Mouse (Mus musculus): ENCODE data around the gene Smim6.

Gene Smim6

DNA sequence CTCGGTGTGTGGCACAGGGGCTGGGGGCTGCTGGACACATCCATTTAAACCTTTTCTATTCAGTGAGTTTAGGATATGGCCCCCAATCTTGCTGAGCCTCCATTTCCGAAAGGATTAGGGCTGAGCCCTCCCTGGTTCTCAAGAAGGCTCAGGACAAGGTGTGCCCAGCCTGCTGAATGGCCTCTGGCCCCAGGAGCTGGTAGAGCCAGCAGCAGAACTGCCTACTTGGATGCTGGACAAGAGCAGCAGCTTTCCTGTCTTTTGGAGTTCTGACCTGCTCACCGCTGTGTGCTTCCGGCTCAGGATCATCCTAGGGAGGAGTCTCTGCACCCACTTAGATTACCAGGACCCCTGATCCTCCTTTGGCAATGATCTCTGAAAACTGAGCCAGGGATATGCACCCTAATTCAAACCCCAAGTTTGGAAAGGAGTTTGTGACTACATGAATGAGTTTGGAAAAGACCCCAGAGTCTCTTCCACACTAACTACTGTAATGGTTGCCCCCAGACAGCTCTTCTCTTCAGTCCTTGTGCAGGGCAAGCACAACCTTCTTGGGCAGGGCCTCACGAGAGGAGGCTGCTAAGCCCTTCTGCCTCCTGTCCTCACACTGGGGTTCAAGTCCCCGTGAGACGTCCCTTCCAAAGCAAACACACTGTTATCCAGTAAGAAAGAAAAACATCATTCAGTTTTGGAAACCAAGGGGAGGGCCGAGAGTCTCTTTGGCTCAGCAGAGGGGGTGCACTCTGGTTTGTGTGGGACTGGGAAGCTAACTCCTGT is 11.1 kb upstream of the Smim6 start:
- DNase-seq (ENCODE audit: low read depth) = no peak

- DNase-seq (ENCODE audit: low read depth) = no peak
These were observed 10.3 kb upstream of the Smim6 start for GRCm38 (mm10) chr11:115901338-115902161.

DNA sequence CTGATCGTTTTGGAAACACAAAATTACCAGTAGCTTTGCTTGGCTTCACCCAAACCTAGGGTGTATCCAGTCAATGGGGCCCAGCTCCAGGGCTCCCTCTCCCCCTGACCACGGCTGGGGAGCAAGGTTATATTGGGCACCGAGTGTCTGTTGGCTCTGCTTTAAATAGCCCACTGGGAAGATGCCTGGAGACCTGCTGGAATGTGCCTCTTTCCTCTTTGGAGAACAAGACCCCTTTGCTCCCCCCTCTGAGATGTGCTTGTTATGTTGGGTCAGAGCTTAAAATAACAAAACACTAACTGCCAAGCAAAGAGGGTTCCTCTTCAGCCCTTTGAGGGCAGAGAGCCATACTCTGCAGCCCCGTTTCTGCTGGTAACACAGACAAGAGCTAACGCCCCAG is 9.6 kb upstream of the Smim6 start:
- no peak for DNase-seq (ENCODE audit: low read depth)

DNA sequence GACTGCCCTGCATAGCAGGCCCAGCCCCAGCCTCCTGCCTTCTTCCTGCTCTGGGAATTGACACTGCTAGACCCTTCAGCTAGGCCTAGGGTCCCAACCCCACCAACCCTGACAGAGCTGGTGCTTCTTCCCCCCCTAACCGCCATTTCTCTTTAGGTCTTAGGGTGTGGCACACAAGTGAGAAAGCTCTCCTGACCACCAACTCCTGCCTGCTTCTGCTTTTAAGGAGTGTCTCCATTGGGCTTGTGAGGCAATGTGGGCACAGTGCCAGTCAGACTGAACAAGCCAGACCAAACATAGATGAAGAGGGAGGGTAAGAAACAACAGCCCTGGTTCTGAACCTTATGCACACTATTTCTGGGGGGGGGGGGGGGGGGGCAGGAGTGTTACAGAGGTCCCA is 9.0 kb upstream of the Smim6 start:
- no peak for DNase-seq (ENCODE audit: low read depth)

- DNase-seq (ENCODE audit: low read depth) = no peak
These were observed 8.2 kb upstream of the Smim6 start for GRCm38 (mm10) chr11:115903384-115904230.

- no peak for DNase-seq (ENCODE audit: low read depth)
These were observed 7.4 kb upstream of the Smim6 start for GRCm38 (mm10) chr11:115904231-115904955.

DNA sequence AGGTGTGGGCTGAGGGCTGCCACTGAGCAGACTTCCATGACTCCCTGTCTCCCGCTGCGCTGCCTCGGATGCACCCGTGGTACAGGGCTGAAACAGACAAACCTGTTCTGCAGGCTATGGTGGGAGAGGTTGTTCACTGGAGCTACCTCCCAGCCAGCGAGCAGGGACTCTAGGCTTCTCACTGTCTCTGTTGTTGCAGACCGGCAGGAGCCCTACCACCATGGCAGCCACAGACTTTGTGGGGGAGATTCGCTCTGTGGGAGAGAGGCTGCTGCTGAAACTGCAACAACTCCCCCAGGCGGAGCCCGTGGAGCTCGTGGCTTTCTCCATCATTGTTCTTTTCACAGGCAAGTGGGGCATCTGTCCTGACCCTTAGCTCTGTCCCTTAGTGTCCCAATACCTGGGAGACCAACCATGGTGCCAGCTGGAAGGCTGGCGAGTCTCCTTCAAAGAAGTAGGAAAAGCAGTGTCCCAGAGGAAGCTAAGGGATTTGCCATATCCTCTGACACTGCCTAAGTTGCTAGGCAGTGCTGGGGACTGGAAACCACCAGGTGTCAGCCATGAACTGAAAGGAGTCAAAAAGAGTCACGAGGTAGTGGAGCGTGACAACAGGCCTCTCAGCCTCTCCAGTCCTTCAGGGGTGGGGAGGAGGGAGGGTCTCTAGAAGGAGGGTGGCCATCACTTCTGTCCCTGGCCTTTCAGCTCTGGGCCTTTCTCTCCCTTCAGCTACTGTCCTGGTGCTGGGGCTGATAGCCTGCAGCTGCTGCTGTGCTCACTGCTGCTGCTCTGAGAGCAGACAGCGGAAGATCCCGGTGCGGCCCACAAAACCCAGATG is 6.6 kb upstream of the Smim6 start:
- DNase-seq (ENCODE audit: low read depth) = no peak

DNA sequence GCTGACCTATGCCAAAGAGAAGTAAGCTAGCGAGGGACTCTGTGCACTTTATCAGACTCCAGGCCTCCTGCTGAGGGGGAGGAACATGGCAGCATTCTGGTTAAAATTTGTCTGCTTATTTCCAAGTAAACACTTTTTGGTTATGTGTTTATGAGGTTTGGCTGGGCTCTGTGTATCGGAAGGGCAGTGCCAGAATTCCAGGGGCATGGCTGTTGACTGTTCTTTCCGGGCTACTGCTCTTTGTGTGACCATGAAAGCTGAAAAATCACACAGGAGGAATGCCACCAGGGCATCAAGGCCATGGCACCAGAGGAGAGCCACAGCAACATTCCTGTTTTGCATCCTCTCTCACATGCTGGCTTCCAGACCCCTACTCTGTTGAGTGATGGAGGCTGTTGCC is 5.7 kb upstream of the Smim6 start:
- no peak for DNase-seq (ENCODE audit: low read depth)

DNA sequence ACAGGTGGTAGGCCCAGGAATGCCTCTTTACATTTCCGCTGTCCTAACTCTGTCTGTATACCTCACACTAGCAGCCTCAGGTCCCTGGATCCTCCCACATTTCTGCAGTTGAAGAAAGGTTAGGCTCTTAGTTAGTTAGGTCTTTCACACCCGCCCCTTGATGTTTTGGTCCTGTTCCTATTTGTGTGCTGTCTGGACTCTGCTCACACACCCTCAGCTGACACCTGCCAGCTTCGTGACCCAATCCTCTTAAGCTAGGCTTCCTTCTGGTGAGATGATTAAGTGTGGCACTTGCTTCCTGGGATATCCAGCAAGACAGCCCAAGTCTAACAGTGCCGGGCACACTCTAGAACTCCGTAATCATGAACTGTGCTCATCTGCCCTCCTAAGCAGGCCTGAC is 5.3 kb upstream of the Smim6 start:
- DNase-seq (ENCODE audit: low read depth) = no peak

DNA sequence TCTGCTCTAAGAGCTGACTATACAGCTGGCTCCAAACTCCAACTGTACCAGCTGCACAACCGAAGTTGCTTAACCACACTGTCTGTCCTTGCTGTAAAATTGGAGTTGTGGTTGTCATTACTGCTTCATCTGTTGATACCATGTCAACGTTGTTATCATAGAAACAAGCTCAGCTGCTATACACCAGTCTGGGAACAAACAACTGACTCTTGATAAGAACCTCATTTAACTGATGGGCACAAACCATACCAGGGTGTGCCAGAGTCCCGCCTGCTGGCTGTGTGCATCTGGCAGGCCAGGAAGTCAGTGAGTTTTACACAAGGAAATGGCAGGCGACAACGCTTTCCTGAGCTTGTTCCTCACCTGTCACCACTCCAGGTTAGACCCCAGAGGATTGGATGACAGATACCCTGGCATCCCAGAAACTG is 669 bp upstream of the Smim6 start:
- no peak for DNase-seq (ENCODE audit: low read depth)

DNA sequence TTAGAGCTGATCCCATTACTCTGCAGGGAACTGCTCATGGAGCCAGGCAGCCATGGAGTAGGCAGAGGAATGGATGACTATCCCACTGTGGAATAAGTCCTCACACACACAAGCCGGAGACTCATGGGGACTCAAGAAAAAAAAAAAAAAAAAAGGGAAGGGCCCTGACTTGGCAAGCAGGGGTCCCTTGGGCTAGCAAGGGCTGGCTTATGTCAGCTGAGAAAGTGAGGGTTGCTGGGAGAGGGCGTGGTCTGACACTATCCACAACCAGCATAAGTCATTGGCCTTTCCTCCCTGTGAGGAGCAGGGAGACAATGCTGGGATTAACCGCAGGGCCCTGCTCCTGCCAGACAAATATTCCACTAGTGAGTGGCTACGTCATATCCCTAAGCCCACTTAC is 4.8 kb downstream of the Smim6 start:
- no peak for DNase-seq (ENCODE audit: low read depth)

DNA sequence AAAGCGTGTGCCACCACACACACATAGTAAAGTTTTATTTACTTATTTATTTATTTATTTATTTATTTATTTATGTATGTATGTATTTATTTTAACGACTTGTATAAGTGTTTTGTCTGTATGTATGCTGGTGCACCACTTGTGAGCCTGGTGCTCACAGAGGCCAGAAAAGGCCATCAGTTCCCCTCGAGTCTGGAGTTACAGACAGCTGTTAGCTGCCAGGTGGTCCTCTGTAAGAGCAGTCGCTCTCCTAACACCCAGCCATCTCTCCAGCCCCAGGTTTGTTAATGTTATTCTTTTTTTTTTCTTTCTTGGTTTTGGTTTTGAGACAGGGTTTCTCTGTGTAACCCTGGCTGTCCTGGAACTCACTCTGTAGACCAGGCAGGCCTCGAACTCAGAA is 6.8 kb downstream of the Smim6 start:
- DNase-seq (ENCODE audit: low read depth) = no peak

- no peak for DNase-seq (ENCODE audit: low read depth)
These were observed 7.3 kb downstream of the Smim6 start for GRCm38 (mm10) chr11:115919073-115919472.

DNA sequence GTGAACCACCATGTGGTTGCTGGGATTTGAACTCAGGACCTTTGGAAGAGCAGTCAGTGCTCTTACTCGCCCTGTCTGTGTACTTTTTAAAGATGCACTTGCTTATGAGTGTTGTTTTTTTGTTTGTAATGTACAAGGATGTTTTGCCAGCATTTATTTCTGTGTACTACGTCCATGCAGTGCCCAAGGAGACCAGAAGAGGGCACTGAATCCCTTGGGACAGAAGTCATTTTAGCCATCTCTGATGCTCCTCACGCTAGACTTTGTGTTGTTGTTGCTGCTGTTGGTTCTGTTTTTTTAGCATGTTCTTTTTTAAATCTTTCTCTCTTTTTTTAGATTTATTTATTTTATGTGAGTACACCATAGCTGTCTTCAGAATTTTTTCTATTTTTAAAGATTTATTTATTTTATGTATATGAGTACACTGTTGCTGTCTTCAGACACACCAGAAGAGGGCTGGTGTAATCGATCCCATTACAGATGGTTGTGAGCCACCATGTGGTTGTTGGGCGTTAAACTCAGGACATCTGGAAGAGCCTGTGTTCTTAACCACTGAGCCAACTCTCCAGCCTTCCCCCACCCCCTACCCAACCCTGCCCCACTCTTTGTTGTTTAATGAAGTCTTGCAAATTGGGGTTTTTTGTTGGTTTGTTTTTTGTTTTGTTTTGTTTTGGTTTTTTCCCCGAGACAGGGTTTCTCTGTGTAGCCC is 8.4 kb downstream of the Smim6 start:
- DNase-seq (ENCODE audit: low read depth) = no peak

- no peak for DNase-seq (ENCODE audit: low read depth)
These were observed 10.2 kb downstream of the Smim6 start for GRCm38 (mm10) chr11:115921986-115922385.

DNA sequence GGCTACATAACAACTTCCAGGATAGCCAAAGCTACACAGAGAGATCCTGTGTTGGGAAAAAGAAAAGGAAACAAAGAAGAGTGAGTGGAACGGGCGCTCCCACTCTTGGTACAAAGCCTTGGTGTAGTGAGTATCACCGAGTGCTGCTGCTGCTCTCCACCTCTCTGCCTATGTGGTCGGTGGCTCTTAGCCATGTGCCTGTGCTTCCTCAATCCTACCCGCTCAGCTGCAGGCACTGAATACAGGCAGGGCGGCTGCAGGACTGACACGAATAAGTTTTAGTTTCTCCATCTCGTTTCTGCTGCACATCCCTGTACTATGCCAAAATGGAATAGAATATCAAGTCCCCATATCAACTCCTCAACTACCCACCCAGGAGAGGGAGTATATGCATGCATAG is 17.2 kb downstream of the Smim6 start:
- no peak for DNase-seq (ENCODE audit: low read depth)

DNA sequence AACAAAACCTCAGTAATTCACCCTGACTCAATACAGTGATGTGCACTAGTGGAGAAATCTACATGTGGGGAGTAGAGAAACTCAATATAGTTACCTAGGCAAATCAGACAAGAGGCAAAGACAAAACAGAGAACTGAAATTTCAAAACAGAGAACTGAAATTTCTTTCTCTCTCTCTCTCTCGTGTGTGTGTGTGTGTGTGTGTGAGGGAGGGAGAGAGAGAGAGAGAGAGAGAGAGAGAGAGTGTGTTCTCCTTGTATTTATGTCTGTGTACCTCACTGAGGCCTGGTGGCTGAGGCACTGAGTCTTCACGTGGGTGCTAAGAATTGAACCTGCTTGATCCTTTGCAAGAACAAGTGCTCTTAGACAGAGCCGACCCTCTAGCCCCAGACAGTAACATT is 18.0 kb downstream of the Smim6 start:
- no peak for DNase-seq (ENCODE audit: low read depth)

GRCm38 (mm10) chr11:115931235-115931634 is 19.4 kb downstream of the Smim6 start:
- no peak for DNase-seq (ENCODE audit: low read depth)

- DNase-seq (ENCODE audit: low read depth) = peak; percentile 99
These were observed 21.4 kb downstream of the Smim6 start, which contains the start of the genes Sap30bp and Recql5 for GRCm38 (mm10) chr11:115933108-115933746. Gene Sap30bp, plus strand, starts transcription at chr11:115933282. Gene Recql5, minus strand, starts transcription at chr11:115933477.

DNA sequence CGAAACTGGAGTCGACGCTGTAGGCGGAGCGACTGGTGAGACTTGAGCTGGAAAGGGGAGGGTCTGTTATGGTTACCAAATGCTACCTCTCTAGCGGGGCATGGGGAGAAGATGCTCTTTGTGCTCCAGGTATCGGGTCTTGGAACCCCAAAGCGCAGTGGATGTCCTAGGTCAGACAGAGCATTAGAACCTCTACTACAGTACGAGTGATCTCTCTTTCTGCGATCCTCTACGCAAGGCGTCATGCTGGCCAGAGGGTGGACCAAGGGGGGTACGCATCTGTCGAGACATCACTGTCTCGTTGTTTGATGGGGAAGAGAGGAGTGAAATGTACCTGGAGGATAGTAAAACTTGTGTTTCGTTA is 21.9 kb downstream of the Smim6 start:
- DNase-seq (ENCODE audit: low read depth) = no peak

Data from c-Kit-positive CD71-negative TER-119-negative erythroid progenitor cells, embryonic 14.5 days (primary cell).